Mouse (Mus musculus) cerebellum, postnatal 36 days (tissue): ENCODE data around the gene Wdr19.

Source experiments
- DNase-seq, 2 experiments: peaks; one replicate each; pipeline ENCODE4 v3.0.0; 2021 to 2022; ENCODE audit warnings: mixed read lengths in 2 of 2

Wdr19 gene

GRCm38 (mm10) chr5:65199346-65200128, at the start of gene Wdr19:
Gene Wdr19 (plus strand): TSS chr5:65199696.
- DNase-seq = peak; percentile 95 to 98

GRCm38 (mm10) chr5:65149706-65150105, 49.8 kb upstream of the Wdr19 start:
- no peak for DNase-seq

- DNase-seq = no peak
Observed at GRCm38 (mm10) chr5:65150376-65150955, 49.0 kb upstream of the Wdr19 start.

GRCm38 (mm10) chr5:65151276-65151675, 48.2 kb upstream of the Wdr19 start:
- no peak for DNase-seq

GRCm38 (mm10) chr5:65151767-65152166, 47.7 kb upstream of the Wdr19 start:
- DNase-seq = no peak

- no peak for DNase-seq
Observed at GRCm38 (mm10) chr5:65154287-65154686, 45.2 kb upstream of the Wdr19 start.

- no peak for DNase-seq
Observed at GRCm38 (mm10) chr5:65156853-65157252, 42.6 kb upstream of the Wdr19 start.

- DNase-seq = no peak
Observed at GRCm38 (mm10) chr5:65157412-65158381, 41.8 kb upstream of the Wdr19 start.

GRCm38 (mm10) chr5:65158696-65159305, 40.7 kb upstream of the Wdr19 start:
- DNase-seq = no peak

- no peak for DNase-seq
Observed at GRCm38 (mm10) chr5:65163001-65163400, 36.5 kb upstream of the Wdr19 start.

- no peak for DNase-seq
Observed at GRCm38 (mm10) chr5:65163489-65164092, 35.9 kb upstream of the Wdr19 start.

GRCm38 (mm10) chr5:65170206-65170605, 29.3 kb upstream of the Wdr19 start:
- no peak for DNase-seq

GRCm38 (mm10) chr5:65175035-65175917, 24.2 kb upstream of the Wdr19 start:
- DNase-seq = peak; percentile 64 to 71

- no peak for DNase-seq
Observed at GRCm38 (mm10) chr5:65175918-65176484, 23.5 kb upstream of the Wdr19 start.

GRCm38 (mm10) chr5:65177026-65177514, 22.4 kb upstream of the Wdr19 start:
- DNase-seq = peak; percentile 32 to 36

GRCm38 (mm10) chr5:65178477-65178876, 21.0 kb upstream of the Wdr19 start:
- no peak for DNase-seq

GRCm38 (mm10) chr5:65181160-65181793, 18.2 kb upstream of the Wdr19 start:
- no peak for DNase-seq

GRCm38 (mm10) chr5:65181794-65182169, 17.7 kb upstream of the Wdr19 start:
- DNase-seq = peak in 1 of 2 experiments; percentile 27

GRCm38 (mm10) chr5:65182268-65182667, 17.2 kb upstream of the Wdr19 start:
- no peak for DNase-seq

GRCm38 (mm10) chr5:65191601-65192000, 7.9 kb upstream of the Wdr19 start:
- no peak for DNase-seq
